Mouse (Mus musculus) bone marrow, adult 2 months (tissue): ENCODE measurements around the gene Amh.
A peak's percentile ranks its signal among the peaks of the same experiment; 100 is the strongest.

Experiments used
- CTCF ChIP-seq: fragments of 200-500 bp; IDR thresholded peaks from 2 replicates; pipeline ENCODE4 v1.5.1; 2011; ENCODE audit warnings: low read length, control low read depth; ENCODE audit not compliant: control insufficient read depth, insufficient read depth
- POLR2A ChIP-seq: fragments of 200-500 bp; IDR thresholded peaks from 2 replicates; pipeline ENCODE4 v1.6.1; 2011; ENCODE audit warnings: low read depth, mild to moderate bottlenecking, control low read depth, low read length, borderline replicate concordance; ENCODE audit not compliant: control insufficient read depth

DNA sequence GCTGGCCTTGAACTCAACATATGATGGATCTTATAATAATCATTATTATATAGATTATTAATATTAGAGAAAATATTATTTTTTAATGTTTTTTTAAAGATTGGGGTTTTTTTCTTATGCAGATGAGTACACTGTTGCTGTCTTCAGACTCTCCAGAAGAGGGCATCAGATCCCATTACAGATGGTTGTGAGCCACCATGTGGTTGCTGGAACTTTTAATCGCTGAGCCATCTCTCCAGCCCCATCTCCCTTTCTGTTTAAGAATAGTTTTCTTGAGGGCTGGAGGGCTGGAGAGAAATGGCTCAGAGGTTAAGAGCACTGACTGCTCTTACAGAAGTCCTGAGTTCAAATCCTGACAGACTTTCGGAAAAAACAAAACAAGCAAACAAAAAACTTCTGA is 16.9 kb downstream of the Amh start:
- TF ChIP-seq CTCF (0 out of 2 replicates have a peak, but pooled peaks have one; percentile 35), POLR2A (no peak)
